Mouse (Mus musculus) lung, postnatal 36 days (tissue): ENCODE results near the gene Prr14.
A peak's percentile ranks its signal among the peaks of the same experiment; 100 is the strongest.

Experiments
- DNase-seq: peaks from one replicate; pipeline ENCODE4 v3.0.0; 2022; ENCODE audit warnings: mixed read lengths

Gene Prr14

DNA sequence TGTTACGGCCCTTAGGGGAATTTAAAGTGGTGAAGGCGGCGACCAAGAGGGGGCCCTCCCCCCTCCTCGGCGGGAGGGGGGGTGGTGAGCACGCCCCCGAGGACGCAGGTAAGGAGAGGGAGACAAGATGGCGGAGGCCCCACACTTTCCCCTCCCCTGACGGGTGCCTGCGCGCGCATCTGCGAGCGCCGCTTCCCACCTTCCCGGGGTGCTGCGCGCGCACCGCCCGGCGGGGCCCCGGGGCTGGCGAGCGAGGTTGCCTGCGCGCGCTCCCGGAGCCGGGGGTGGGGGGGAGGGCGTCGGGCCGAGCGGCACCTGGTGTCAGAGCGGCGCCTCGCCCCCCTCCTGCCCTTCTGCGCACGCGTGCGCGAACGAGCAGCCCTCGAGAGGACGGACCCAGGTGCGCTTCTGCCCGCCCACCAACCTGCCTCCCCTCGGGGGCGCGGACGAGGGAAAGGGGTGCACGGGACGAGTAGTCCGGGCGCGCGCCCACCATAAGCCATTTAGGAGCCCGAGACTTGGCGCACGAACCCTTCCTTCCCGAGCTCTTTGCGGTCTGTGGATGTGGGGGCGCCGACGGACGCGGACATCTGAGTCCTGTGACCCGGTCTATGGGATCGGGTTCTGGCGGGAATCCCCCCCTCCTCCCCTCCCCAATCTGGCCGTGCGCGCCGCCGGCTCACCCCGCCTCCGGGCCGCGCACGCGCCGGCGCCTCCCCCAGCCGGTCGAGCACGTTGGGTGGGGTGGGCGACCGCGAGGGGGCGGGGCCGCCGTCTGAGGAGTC is 53.0 kb downstream of the Prr14 start:
- peak; percentile 91 for DNase-seq

DNA sequence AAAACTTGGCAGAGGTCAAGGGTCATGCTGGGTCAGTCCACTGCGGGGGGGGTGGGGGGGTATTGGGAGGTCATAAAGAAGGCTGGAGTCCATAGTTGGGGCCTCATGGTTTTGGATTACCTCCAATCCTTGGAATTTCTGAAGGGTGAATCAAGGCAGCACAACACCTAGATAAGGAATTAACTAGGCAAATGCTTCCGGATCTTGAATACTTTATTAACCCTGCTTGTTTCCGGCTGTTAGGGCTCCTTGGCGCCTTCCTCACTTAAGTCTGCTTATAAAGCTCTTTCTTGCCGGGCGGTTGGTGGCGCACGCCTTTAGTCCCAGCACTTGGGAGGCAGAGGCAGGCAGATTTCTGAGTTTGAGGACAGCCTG is 53.6 kb downstream of the Prr14 start:
- DNase-seq, result peak; percentile 49

DNA sequence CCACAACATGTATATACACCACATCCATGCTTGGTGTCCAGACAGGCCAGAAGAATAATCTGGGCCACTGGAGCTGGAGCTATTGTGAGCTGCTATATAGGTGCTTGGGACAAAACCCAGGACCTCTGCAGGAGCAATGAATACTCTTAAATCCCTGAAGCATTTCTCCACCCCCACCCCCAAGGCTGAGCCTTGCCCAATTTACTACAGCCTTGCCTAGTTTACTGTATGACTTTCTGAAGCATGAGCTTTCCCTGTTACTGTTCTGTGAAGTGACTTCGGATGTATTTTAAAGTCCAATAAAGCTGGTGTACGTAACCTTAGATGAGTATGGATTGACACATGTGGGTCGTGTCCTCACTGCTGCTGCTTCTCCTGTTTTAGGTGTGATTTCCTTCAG is 54.4 kb downstream of the Prr14 start:
- DNase-seq, result no peak

DNA sequence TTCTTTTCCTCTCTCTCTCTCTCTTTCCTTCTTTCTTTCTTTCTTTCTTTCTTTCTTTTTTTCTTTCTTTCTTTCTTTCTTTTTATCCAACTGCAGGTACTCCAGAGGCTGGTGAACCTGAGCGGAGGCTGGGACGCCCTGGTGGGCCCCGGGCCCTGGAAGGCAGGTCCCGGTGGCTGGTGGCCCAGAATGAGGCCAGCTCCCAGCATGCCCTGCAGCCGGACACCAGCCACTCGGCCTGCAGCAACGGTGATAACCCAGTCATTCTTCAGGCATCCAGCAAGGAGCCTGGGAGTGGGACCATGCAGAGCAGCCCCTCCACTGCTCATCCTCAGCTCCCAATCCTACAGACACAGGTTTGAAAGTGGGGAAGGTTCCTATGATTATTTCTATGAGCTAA is 56.4 kb downstream of the Prr14 start:
- no peak for DNase-seq

- no peak for DNase-seq
Measured at GRCm38 (mm10) chr7:127516344-127516743, 56.9 kb downstream of the Prr14 start.

DNA sequence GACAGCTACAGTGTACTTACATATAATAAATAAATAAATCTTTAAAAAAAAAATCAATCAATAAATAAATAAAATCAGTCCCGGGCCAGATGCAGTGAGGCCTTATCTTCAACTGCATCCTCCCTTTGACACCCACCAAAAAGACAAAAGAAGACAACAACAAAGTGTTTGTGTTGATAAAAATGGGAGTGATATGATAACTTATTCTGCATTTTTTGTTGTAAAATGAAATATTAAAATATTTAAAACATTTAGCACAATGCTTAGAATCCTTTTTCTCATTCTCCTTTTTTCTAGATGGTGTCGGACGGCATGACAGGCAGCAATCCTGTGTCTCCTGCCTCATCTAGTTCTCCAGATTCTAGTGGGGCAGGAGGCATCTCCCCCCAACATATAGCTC is 59.9 kb downstream of the Prr14 start, which contains the start of gene Gm42715:
Gene Gm42715 (plus strand): TSS at position 301 of the 400 bp plus-strand sequence.
- no peak for DNase-seq
